Mouse (Mus musculus) cerebellum, postnatal 36 days (tissue): ENCODE measurements around the gene Pidd1.
"Not testable (repeated sequence)": the region's sequence is repeated elsewhere in the genome, so short reads cannot be mapped to it uniquely, and the experiment has no call there.

Experiments
- DNase-seq, 2 experiments: peaks; one replicate each; pipeline ENCODE4 v3.0.0; 2021 to 2022; ENCODE audit warnings: mixed read lengths in 2 of 2

Gene Pidd1

DNA sequence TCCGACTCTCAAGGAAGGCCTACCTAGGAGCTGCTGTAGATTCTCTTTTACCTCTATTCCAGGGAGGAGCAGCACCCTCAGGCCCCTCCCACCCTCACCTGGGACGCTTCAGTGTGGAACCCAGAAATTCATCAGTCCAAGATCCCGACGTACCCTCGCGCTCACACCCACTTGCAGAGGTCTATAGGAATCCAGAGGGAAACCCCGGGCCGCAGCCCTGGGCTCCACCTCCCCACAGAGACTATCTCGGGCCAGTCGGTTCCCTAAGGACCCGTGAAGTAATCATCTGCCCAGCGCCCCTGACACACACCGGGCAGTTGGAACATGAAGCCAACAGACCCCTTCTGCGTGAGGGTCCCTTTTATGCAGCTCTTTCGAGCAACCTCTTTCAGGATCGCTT is 30.5 kb downstream of the Pidd1 start:
- peak in 1 of 2 experiments; percentile 27 for DNase-seq

GRCm38 (mm10) chr7:141411667-141412066 is 32.2 kb downstream of the Pidd1 start:
- no peak for DNase-seq

- DNase-seq, result no peak
Observed at GRCm38 (mm10) chr7:141410631-141411030, 33.2 kb downstream of the Pidd1 start.

GRCm38 (mm10) chr7:141408833-141409232 is 35.0 kb downstream of the Pidd1 start:
- peak; percentile 95 to 98 for DNase-seq

DNA sequence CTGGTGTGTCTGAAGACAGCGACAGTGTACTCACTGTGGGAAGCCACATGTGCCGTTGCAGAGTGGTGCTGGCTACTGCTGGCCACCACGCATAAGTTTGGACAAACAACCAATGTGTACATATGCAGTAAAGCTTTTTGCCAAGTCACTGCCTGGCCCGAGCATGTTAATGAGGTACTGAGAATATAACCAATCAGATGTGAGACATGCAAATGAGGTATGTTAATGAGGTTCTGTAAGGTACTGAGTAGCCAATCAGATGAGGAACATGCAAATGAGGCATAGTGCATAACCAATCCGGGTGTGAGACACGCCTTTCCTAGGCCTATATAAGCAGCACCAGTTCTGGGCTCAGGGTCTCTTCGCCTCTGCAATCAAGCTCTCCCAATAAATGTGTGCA is 36.2 kb downstream of the Pidd1 start:
- DNase-seq, result not testable (repeated sequence)

GRCm38 (mm10) chr7:141405466-141405865 is 38.4 kb downstream of the Pidd1 start:
- no peak for DNase-seq

GRCm38 (mm10) chr7:141403305-141403704 is 40.5 kb downstream of the Pidd1 start:
- peak; percentile 60 to 63 for DNase-seq

- DNase-seq, result no peak
Observed at GRCm38 (mm10) chr7:141395348-141395747, 48.5 kb downstream of the Pidd1 start.

DNA sequence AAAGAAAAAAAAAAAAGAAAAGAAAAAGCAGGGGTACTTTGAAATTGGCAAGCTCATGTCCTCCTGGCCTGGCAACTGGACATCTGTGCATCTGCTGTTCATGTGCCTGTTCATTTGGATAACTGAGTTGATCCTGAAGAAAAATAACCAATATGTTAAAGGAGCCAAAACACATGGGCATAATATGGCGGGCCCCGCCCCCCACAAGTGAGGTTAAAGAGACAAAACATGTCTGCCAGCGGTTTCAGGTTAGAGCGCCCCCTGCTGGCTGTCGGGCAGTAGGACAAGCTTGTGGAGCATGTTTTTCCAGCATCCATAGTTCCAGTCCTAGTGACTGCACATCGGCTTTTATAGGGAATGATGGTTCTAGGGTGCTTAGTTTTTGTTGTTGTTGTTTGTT is 49.1 kb downstream of the Pidd1 start:
- DNase-seq, result peak; percentile 57 to 67

- no peak for DNase-seq
Observed at GRCm38 (mm10) chr7:141394158-141394557, 49.7 kb downstream of the Pidd1 start.

DNA sequence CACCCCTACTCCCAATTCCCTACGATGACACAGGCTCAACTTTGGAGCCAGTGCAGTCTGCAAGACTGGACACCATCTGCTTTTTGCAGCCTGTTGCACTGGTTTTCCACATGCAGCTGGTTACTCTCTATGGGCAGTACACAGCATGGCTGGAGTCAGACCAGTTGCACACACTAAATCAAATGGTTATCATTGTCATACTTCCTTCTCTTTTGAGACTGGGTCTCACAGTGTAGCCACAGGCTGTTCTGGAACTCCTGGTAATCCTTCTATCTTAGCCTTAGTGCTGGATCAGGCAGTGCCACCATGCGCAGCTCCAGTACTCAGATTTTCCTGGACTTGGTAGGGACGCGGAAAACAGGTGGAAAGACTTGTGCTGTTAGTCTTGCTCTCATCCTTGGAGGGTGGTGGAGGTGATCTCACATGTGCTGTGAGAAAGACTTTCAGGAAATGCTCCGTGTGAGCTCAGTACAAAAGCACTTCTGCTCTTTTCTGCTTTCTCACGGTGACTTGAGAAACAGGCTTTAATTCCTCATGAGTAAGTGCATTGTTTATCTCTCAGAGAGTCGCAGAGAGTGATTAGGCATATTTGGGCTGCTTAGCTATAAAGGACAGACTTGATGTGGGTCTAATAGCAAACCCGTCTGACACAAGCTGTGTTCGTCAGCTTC is 51.1 kb downstream of the Pidd1 start:
- DNase-seq, result no peak

DNA sequence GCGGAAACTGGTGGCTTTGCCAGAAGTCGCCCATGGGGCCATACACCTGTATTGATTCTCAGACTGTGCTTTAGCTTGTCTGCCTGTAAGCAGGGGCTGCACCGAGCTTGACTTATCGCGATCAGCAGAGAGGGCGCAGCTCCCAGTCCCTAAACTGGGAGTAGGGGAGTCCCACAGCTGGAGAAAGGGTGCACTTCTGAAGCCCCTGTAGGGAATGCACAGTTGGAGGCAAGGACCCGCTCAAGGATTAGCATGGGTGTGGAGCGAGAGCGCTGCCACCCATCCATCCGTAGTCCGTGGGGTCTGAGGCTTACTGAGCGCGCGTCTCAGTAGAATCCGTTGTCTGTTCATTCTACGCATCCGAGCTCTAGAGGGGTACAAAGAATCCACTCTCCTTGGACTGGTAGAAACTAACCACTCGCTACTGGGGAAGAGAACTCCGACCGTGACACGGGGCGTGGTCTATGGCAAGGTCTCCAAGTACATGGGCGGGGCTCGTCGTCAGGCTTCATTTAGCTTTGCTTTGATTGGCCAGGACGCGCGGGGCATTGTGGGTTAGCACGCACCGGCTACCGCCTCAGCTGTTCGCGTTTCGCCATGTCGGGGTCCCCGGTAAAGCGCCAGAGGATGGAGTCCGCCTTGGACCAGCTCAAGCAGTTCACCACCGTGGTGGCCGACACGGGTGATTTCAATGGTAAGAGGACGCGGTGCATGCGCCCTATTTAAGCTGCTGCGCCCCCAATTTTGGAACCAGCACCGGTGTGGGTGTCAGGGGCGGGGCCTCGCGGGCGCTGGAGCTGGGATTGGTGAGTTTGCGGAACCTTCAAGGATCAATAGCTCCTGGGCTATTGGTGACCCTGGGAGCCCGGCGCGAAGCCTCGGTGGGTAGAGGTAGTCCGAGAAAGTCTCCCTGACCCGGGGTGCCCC is 51.9 kb downstream of the Pidd1 start, which contains the start of gene Taldo1:
Gene Taldo1, plus strand, starts transcription at position 575 of the 927 bp plus-strand sequence.
- peak; percentile 96 to 97 for DNase-seq

- no peak for DNase-seq
Observed at GRCm38 (mm10) chr7:141390326-141391259, 53.2 kb downstream of the Pidd1 start.

GRCm38 (mm10) chr7:141388487-141389109 is 55.2 kb downstream of the Pidd1 start:
- no peak for DNase-seq
